Mouse (Mus musculus): ENCODE data around the gene Tmem267. TPM values are rescaled to one million over a fixed set of nuclear protein-coding genes. Genes with fewer than 3 reads are reported as not detected.
A peak's percentile ranks its signal among the peaks of the same experiment; 100 is the strongest.
"Not testable (repeated sequence)": the region's sequence is repeated elsewhere in the genome, so short reads cannot be mapped to it uniquely, and the experiment has no call there.

Tmem267 gene
- 10 to 100 TPM; 12.3 to 14.2 TPM for total RNA-seq (2021)
- long read RNA-seq, experiment 1, partial matches to known transcripts = 0 of 8 reads
- long read RNA-seq, experiment 1, other reads (novel, unspliced or antisense) = 7 of 8 reads
- long read RNA-seq, experiment 2, partial matches to known transcripts = 0 of 5 reads
- long read RNA-seq, experiment 2, other reads (novel, unspliced or antisense) = 4 of 5 reads

DNA sequence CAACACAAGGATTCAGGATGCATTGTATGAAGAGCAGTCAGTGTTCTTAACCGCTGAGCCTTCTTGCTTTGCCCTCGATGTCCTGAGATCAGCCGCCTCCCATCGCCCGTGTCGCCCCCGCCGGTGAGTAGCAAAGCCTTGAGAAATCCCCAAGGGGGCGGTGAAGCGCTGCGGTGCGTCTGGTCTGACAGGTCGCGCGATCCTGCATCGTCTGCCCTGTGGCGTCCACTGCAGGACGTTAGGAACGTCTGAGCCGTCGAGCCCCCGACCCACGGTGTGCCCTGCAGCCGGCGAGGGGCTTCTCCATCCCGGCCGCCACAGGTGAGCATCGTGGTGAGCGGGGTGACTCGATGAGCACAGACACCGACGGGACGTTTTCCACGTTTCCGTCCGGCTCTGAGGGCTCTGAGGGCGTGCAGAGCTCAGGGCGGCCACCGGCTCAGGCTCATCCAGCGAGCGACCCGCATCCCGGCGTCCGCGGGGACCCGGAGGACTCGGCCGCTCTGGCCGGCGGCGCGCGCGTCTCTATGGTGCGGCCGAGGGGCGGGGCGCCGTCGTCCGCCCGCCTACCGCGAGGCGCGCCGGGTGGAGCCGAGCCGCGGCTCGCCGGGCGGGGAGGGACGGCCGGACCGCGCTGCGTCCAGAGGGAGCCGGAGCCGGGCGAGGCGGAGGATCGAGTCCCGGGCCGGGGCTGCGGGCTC is at the start of gene Tmem267, which contains the start of gene 3110070M22Rik:
Gene Tmem267, plus strand, starts transcription at position 160 of the 701 bp plus-strand sequence.
Gene 3110070M22Rik, minus strand, starts transcription at position 504 of the 701 bp plus-strand sequence.
- peak; percentile 86 for DNase-seq

DNA sequence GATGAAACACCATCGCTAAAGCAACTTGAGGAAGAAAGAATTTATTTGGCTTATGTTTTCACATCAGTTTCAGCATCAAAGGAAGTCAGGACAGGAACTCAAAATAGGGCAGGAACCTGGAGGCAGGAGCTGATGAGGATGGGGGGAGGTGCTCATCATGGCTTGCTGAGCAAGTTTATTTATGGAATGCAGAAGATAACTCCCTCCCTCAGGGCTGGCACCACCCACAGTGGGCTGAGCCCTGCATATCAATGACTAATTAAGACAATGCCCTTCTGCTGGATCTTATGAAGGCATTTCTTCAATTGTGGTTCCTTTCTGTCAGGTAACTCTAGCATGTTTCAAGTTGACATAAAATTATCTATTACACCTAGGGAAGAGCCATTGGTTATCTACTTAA is 45.6 kb upstream of the Tmem267 start:
- no peak for DNase-seq

DNA sequence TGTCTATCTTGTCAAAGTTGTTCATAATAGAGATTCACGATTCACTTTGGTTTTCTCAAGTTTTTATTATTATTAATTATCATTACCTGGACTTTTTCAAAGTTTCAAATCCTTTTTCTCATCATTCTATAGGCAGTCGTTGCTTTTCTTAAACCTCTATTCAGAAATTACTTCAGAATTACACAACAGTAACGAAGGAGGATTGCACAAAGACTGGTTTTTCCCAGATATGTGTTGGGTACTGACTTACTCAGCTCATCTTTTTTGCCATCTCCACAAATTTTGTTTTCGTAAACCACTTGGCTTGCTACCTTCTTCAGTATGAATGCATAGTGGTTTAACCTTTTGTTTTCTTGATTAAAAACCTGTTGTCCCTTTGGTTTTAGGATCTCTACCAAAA is 34.3 kb upstream of the Tmem267 start:
- DNase-seq = no peak

DNA sequence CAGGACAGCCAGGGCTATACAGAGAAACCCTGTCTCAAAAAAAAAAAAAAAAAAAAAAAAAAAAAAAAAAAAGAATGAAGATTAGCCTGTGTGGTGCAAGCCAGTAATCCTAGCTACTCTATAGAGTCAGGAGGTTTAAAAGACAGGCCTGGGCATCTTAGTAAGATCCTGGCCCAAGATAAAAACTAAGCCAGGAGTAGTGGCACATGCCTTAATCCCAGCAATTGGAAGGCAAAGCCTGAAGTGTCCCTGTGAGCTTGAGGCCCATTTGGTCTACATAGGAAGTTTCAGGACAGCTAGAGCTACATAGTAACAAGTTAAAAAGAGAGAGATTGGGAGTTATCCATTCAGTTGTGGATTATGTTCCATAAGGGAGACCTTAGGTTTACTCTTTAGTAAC is 32.8 kb upstream of the Tmem267 start:
- no peak for DNase-seq

DNA sequence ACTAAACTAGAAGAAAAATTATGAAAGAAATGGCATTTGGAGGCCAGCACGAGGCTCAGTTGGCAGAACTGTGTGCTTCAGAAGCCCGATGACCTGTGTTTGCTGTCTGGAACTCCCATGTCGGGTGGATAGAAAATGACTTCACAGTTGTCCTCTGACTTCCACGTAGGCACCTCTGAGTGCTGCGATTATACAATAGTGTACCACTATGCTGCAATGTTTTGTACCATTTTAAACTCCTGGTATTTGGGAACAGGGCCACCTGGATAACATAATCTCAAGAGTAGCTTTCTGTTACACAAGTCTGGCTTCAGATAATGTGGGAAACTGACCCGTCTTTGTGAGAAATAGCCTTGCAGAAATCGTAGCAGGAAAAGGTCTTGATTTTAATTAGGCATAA is 31.5 kb upstream of the Tmem267 start:
- no peak for DNase-seq

DNA sequence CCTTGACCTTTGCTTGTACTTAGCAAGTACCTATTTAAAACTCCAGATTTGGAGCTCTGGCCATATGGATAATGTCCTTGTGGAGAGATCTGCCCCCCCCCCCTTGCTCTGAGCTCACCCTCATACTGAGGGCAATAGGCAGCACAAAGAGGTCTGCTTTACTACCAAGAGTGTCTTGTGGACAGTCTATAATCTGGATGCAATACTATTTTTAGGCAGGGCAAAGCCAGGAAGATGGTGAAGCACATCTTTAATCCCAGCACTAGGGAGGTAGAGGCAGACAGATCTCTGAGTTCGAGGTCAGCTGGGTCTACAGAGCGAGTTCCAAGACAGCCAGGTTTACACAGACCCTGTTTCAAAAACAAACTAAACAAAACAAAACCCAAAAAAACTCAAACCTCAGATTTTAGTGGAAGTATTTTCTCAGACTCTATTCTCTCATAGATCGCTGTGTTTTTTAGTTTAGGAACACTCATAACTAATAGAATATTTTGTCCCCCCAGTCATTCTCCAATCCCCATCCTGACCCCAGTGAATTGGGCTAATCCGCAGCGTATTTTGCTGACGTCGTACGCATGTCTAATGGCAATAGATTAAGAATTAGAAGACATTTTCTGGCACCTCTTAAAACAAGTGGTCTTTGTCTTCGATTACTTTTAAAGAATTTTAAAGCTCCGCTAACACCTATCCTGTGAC is 25.8 kb upstream of the Tmem267 start:
- no peak for DNase-seq

DNA sequence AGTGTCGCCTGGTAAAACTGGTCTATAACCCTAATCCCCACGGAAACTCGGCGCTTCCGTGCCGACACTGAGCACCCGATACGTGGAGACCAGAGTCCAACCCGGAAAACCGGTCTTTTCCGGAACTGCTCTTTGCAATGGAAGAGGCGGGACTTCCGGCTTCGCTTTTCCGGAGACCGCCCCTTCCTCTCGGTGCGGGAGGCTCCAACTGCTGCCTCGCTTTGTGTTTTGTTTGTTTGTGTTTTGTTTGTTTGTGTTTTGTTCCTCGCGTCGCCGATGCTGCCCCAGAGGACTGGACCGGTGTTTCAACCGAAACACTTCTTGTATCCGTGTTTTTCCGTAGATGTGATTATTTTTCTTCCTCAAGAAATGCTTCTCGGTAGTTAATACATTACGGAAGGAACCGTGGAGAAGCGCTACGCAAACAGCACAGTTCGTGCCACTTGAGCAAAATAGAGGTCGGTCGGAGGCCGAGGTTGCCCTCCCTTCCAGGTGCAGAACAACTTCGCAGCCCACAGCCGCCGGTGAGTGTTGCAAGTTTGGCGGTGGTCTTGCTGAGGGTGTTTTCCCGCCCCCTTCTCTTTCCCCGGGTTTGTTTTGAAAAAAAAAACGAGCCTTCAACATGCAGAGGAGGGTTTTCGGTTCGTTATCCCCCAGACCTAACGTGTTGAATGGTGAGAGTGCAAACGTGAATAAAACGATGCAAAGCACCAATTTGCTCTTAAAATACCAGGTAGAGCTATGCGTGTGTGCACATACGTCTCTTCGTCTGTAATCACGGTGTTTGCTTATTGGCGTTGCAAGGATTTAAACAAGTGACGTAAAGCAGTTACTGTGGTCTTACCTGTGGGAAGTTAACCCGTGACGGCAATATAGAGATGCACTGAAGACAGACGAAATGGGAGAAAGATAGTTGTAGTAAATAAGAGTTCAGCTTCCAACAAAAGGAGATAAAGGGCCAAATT is 25.0 kb upstream of the Tmem267 start, which contains the start of gene 4833420G17Rik:
Gene 4833420G17Rik, plus strand, starts transcription at position 173 of the 965 bp plus-strand sequence.
- peak; percentile 79 for DNase-seq

DNA sequence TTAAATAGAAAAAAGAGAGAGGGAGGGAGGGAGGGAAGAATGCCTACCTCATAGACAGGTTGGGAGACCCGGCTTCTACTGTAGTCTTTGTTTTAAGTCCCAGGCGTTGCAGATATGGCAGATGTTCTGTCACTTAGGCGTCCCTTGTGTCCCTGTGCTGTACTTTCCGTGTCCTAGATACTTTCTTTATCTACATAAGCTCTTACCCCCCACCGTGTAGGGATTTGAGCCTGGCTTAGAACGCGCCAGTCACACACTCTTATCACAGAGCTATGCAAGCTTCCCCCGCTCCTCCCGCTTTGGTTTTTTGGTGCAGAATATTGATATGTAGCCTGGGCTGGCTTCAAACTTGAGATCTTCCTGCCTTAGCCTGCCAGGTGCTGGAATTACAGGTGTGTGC is 11.2 kb upstream of the Tmem267 start:
- DNase-seq = no peak

DNA sequence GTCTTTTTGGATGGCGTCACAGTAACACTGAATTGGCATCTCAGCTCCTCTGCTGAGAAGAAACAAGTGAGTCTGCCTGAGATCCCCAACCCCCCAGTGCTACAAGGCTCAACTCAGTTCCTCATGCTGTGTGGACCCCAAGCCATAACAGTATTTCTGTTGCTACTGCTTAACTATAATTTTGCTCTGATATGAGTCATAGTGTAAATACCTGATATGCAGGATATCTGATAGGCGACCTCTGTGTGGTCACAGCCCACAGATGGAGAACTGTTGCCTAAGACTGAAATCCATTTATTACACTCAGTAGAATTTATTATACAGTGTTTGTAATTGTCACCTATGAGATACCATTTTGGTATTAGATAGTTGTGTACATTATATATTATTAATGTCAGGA is 10.1 kb upstream of the Tmem267 start:
- DNase-seq = no peak

DNA sequence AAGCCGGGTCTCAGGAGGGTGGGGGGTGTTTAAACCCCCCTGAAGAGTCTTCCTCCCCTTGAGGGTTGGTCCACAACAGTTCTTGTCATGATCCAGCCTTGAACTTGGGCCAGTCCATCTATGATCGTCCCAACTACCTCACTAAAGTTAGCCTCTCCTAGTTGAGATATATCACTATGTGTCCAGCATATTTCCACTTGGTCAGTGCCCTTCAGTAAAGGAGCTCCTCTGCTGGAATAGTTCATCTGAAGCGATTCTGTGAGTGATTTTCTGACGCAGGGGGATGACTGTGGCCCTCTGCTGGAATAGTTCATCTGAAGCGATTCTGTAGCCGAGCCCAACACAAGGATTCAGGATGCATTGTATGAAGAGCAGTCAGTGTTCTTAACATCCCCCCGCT is 485 bp upstream of the Tmem267 start:
- no peak for DNase-seq

DNA sequence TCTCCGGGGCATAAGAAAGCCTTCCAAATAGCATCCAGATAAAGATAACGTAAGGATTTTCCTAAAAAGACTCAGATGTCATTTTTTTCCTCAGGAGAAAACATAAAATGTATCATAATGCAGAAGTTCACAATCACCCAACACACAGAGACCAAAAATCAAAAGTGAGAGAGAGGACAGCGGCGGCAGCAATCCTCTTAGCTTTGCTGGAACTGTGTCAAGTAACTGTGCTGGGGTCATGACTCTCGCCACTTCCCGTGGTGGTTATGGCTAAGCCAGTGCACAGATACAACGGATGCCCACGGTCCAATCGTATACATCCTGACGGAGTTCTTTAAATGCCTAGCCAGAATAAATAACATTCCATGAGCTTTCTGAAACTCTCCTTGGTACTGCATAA is 4.2 kb downstream of the Tmem267 start:
- DNase-seq = not testable (repeated sequence)

DNA sequence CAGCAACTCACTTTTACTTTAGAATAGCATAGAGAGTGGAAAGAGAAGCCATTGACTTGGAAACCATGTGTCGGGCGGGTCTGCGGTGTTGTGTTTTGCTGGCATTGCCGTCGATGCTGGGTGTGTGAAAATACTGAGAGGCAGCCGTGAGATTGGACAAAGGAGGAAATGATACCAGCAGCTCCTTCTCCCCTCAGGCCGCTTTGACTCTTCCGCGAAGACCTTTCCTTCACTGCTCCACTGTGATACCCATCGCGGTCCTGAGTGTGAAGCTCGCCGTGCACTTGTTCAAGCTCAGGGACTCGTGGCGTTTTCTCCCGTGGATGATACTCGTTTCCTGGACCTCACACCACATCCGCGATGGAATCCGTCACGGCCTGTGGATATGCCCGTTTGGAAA is 7.1 kb downstream of the Tmem267 start:
- not testable (repeated sequence) for DNase-seq

DNA sequence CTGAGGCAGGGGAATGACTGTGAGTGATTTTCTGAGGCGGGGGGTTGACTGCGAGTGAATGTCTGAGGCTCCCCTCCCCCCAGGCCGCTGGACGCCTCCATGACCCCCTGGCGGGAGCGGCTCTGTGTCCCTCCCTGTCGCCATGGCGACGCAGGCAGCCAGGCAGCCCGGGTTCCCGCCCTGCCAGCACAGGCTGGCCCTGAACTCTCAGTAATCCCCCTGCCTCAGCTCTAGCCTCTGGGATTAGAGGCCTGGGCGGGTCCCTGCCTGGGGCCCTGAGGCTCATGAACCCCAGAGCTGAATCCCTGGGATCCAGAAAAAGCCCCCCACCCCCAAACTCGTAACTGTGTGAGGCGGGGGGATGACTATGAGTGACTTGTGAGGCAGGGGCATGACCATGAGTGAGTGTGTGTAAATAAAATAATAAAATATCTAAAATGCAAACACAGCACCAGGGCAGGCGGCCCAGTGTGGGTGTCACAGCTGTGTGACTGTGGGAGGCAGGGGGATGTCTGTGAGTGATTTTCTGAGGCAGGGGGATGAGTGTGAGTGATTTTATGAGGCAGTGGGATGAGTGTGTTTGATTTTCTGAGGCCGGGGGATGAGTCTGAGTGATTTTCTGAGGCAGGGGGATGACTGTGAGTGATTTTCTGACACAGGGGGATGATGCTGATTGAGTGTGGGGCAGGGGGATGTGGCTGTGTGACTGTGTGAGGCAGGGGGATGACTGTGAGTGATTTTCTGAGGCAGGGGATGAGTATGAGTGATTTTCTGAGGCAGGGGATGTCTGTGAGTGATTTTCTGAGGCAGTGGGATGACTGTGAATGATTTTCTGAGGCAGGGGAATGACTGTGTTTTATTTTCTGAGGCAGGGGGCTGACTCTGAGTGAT is 108.7 kb downstream of the Tmem267 start:
- DNase-seq = peak; percentile 30

DNA sequence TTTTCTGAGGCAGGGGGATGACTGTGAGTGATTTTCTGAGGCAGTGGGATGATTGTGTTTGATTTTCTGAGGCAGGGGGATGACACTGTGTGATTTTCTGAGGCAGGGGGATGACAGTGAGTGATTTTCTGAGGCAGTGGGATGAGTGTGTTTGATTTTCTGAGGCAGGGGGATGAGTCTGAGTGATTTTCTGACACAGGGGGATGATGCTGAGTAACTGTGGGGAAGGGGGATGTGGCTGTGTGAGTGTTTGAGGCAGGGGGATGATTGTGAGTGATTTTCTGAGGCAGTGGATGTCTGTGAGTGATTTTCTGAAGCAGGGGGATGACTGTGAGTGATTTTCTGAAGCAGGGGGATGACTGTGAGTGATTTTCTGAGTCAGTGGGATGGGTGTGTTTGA is 110.6 kb downstream of the Tmem267 start:
- DNase-seq = not testable (repeated sequence)

DNA sequence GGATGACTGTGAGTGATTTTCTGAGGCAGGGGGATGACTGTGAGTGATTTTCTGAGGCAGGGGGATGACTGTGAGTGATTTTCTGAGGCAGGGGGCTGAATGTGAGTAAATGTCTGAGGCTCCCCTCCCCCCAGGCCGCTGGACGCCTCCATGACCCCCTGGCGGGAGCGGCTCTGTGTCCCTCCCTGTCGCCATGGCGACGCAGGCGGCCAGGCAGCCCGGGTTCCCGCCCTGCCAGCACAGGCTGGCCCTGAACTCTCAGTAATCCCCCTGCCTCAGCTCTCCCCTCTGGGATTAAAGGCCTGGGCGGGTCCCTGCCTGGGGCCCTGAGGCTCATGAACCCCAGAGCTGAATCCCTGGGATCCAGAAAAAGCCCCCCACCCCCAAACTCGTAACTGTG is 111.2 kb downstream of the Tmem267 start:
- peak; percentile 41 for DNase-seq

DNA sequence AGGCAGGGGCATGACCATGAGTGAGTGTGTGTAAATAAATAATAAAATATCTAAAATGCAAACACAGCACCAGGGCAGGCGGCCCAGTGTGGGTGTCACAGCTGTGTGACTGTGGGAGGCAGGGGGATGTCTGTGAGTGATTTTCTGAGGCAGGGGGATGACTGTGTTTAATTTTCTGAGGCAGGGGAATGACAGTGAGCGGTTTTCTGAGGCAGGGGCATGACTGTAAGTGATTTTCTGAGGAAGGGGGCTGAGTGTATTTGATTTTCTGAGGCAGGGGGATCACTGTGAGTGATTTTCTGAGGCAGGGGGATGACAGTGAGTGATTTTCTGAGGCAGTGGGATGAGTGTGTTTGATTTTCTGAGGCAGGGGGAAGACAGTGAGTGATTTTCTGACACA is 111.7 kb downstream of the Tmem267 start:
- not testable (repeated sequence) for DNase-seq

DNA sequence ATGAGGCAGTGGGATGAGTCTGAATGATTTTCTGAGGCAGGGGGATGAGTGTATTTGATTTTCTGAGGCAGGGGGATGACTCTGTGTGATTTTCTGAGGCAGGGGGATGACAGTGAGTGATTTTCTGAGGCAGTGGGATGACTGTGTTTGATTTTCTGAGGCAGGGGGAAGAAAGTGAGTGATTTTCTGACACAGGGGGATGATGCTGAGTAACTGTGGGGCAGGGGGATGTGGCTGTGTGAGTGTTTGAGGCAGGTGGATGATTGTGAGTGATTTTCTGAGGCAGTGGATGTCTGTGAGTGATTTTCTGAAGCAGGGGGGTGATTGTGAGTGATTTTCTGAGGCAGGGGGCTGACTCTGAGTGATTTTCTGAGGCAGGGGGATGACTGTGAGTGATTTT is 112.3 kb downstream of the Tmem267 start:
- DNase-seq = peak; percentile 49

DNA sequence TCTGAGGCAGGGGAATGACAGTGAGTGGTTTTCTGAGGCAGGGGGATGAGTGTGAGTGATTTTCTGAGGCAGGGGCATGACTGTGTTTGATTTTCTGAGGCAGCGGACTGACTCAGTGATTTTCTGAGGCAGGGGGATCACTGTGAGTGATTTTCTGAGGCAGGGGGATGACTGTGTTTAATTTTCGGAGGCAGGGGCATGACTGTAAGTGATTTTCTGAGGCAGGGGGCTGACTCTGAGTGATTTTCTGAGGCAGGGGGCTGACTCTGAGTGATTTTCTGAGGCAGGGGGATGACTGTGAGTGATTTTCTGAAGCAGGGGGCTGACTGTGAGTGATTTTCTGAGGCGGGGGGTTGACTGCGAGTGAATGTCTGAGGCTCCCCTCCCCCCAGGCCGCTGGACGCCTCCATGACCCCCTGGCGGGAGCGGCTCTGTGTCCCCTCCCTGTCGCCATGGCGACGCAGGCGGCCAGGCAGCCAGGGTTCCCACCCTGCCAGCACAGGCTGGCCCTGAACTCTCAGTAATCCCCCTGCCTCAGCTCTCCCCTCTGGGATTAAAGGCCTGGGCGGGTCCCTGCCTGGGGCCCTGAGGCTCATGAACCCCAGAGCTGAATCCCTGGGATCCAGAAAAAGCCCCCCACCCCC is 115.0 kb downstream of the Tmem267 start:
- peak; percentile 37 for DNase-seq

DNA sequence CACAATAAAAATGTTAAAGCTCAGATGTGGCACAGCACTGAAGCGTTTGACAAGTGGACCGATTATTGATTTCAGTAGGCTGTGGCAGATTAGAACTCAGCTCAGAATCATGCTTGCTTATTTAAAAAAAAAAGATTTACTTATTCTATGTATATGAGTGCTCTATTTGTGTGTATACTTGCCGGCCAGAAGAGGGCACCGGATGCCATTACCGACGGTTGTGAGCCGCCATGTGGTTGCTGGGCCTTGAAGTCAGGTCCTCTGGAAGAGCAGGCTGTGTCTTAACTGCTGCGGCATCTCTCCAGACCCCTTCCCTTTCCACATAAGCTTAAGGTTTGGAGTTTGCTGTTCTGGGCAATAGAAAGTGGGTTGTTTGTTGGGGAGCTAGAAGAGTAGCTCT is 116.1 kb downstream of the Tmem267 start:
- DNase-seq = not testable (repeated sequence)

DNA sequence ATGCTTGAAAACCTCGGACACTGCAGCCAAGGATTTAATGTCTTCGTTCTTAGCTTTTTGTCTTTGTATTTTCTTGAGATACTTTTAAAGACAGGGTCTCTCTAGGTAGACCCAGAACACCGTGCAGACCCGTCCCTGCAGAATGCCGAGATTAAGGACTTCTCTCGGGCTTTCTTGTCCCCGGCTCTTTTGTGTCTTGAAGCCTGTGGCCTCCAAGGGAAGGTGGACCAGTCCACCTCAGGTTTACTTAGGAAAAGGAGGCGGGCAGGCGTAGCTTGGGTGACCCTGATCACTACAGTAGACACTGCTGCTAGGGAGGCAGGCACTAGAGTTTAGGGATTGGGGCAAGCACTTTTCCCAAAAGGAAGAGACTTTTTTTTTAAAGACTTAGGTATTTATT is 116.5 kb downstream of the Tmem267 start:
- not testable (repeated sequence) for DNase-seq
